33 mouse cellular contexts compared by ENCODE assay signal in the genomic region with DNA sequence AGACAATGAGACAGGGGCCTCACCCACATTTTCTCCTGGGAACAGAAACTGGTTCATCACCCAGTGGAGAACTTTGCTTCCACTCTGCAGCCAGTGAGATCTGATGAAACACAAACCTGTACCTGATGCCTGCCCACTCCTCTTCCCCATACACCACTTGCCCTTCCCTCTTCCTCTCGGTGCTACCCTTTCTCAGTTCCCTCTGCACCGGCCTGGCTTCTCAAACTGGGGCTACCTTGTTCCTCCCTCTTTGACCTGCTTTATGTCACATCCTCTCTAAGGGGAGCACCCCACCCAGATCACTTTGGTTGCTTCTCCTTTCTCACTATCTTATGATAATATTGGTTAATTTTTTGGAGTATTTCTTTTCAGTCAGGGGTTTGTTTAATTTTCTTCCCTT. TPM values are rescaled to one million over a fixed set of nuclear protein-coding genes. Genes with fewer than 3 reads are reported as not detected.
DNase-seq lines count a peak whose midpoint lies in the region; ATAC-seq and TF ChIP-seq lines count a peak whose summit lies in the region.
"Had no signal": no experiment of that assay in that cellular context is flagged by ENCODE, and none has a peak within 500 bp of the region (broad histone marks: within the 10 kb centered on the region; RNA-seq: fewer than 3 reads in every experiment).

No protein-coding gene starts in this region.

- no peaks in the 10 kb centered on the region for H3K4me1 ChIP-seq in kidney, embryonic 15.5 days
- H3K4me1 ChIP-seq: forebrain, embryonic 13.5 days; midbrain, embryonic 13.5 days had no signal

- H3K9me3 ChIP-seq in kidney, embryonic 15.5 days (replicated peaks) = no peaks in the 10 kb centered on the region
- H3K9me3 ChIP-seq: forebrain, embryonic 13.5 days; G1E; limb, embryonic 10.5 days; midbrain, embryonic 13.5 days had no signal

- intact Hi-C loops in gastrocnemius, adult 2 months (cut with DNase I) = no loop called here

- H3K4me3 ChIP-seq in gastrocnemius, adult 2 months = no peak overlapping the region
- no peak overlapping the region for H3K4me3 ChIP-seq in kidney, embryonic 15.5 days (replicated peaks)
- H3K4me3 ChIP-seq: forebrain, embryonic 13.5 days; limb, embryonic 10.5 days; midbrain, embryonic 13.5 days had no signal

- H3K27ac ChIP-seq in gastrocnemius, adult 2 months = peak overlapping the region; percentile 82
- no peak overlapping the region for H3K27ac ChIP-seq in kidney, embryonic 15.5 days
- H3K27ac ChIP-seq: forebrain, embryonic 13.5 days; hindbrain, embryonic 14.5 days; kidney, postnatal 0 days; limb, embryonic 10.5 days; macrophage; midbrain, embryonic 13.5 days; stomach, postnatal 0 days had no signal

- DNase-seq in gastrocnemius, adult 2 months = no peak
- no peak for DNase-seq in gastrocnemius, adult 18-20 months (ENCODE audit: low spot score)
- peak; percentile 16 for DNase-seq in lung, postnatal 36 days
- no peak for DNase-seq in lung, postnatal 10 days
- no peak for DNase-seq in kidney, postnatal 14 days
- DNase-seq: adrenal gland, adult 8-10 months; cerebellum, adult 18-20 months; cerebellum, postnatal 25 days; gastrocnemius, postnatal 14 days; heart, postnatal 4 days; kidney, adult 18-20 months; lung, embryonic 14.5 days; retina, postnatal 1 day; right cerebral cortex, postnatal 25 days; thymus, adult 2 months; thymus, postnatal 4 days had no signal

- no peak overlapping the region for H3K4me2 ChIP-seq in kidney, embryonic 15.5 days
- H3K4me2 ChIP-seq: forebrain, embryonic 13.5 days; hindbrain, embryonic 14.5 days; lung, embryonic 14.5 days; midbrain, embryonic 13.5 days had no signal

- no peak overlapping the region for H3K9ac ChIP-seq in kidney, embryonic 15.5 days
- H3K9ac ChIP-seq: forebrain, embryonic 13.5 days; hindbrain, embryonic 14.5 days; lung, embryonic 14.5 days; midbrain, embryonic 13.5 days had no signal

- H3K27me3 ChIP-seq in kidney, embryonic 15.5 days = no peaks in the 10 kb centered on the region
- H3K27me3 ChIP-seq: forebrain, embryonic 13.5 days; midbrain, embryonic 13.5 days had no signal

- H3K36me3 ChIP-seq in kidney, embryonic 15.5 days = no peaks in the 10 kb centered on the region
- H3K36me3 ChIP-seq: G1E; limb, embryonic 10.5 days; midbrain, embryonic 13.5 days had no signal

- WGBS in kidney, embryonic 15.5 days = 80% methylated on average over 2 of the region's 2 CpGs

- peak; percentile 96 for ATAC-seq in megakaryocyte, adult 5-6 weeks (ENCODE audit: poor library complexity, severe bottlenecking)
- no peak for ATAC-seq in kidney, embryonic 15.5 days (replicated peaks; ENCODE audit: low FRiP score)
- ATAC-seq: activated CD4-positive, CD25-positive, alpha-beta regulatory T cell, adult 4 months; forebrain, embryonic 13.5 days; inflammation-experienced regulatory T-cells, adult 6 months; midbrain, embryonic 13.5 days had no signal

- no peak for TF ChIP-seq CTCF in gastrocnemius, adult 2 months (IDR thresholded peaks at IDR 0.05)

RNA-seq across cellular contexts. Expression of gene Zbtb46, which starts 23.0 kb away (rescaled TPM):
- 1 to 10 TPM; 4.9 to 6.7 TPM for total RNA-seq in gastrocnemius, adult 2 months (2021)
- total RNA-seq in gastrocnemius, adult 18-20 months (2021) = 1 to 10 TPM; 3.3 to 5.9 TPM
- 1.4 and 2.5 TPM in 2 replicates for total RNA-seq in megakaryocyte, adult 5-6 weeks (2015)
- total RNA-seq in megakaryocyte, adult 5-6 weeks (2017) = 2.3 and 3.9 TPM in 2 replicates
- polyA plus RNA-seq in kidney, embryonic 15.5 days (2015; fragmentation: Nextera tagmentation; extraction: Ambion mirVana) = 25.5 and 28.0 TPM in 2 replicates
- polyA plus RNA-seq: G1E had no signal

RNA-seq across cellular contexts. Expression of gene Lime1, which starts 56.4 kb away (rescaled TPM):
- 1 to 10 TPM; 5.8 to 6.2 TPM for total RNA-seq in gastrocnemius, adult 2 months (2021)
- 1 to 10 TPM; 3.8 to 4.5 TPM for total RNA-seq in gastrocnemius, adult 18-20 months (2021)
- total RNA-seq in megakaryocyte, adult 5-6 weeks (2015) = 21.5 and 25.4 TPM in 2 replicates
- total RNA-seq in megakaryocyte, adult 5-6 weeks (2017) = 20.4 and 28.9 TPM in 2 replicates
- polyA plus RNA-seq in kidney, embryonic 15.5 days (2015; fragmentation: Nextera tagmentation; extraction: Ambion mirVana) = 22.6 and 26.7 TPM in 2 replicates

RNA-seq across cellular contexts. Expression of gene Abhd16b, which starts 56.8 kb away (rescaled TPM):
- not detected for total RNA-seq in gastrocnemius, adult 2 months (2021)
- not detected for total RNA-seq in gastrocnemius, adult 18-20 months (2021)
- total RNA-seq in megakaryocyte, adult 5-6 weeks (2015) = not detected in 2 replicates
- not detected in 2 replicates for total RNA-seq in megakaryocyte, adult 5-6 weeks (2017)
- 0.30 TPM in 1 of 2 replicates, not detected in the other for polyA plus RNA-seq in kidney, embryonic 15.5 days (2015; fragmentation: Nextera tagmentation; extraction: Ambion mirVana)
- total RNA-seq: adrenal gland, adult 8-10 months; G1E; gastrocnemius, postnatal 14 days; heart, adult 8-10 months; heart, postnatal 4 days; layer of hippocampus, postnatal 14 days; liver, adult 2 months had no signal
- polyA plus RNA-seq: activated CD4-positive, CD25-positive, alpha-beta regulatory T cell, adult 4 months; forebrain, embryonic 13.5 days; frontal cortex, adult 2 months; G1E; hindbrain, embryonic 14.5 days; inflammation-experienced regulatory T-cells, adult 6 months; liver, adult 2 months; macrophage; midbrain, embryonic 13.5 days; neural tube, embryonic 11.5 days had no signal
